Mouse (Mus musculus): ENCODE data around the gene C130050O18Rik. TPM values are rescaled to one million over a fixed set of nuclear protein-coding genes. Genes with fewer than 3 reads are reported as not detected.

C130050O18Rik gene
- not detected for total RNA-seq (2023)

GRCm38 (mm10) chr5:139404801-139405401 lies at the start of gene C130050O18Rik:
Gene C130050O18Rik (plus strand): TSS chr5:139405280.

GRCm38 (mm10) chr5:139377468-139378270 lies 27.4 kb upstream of the C130050O18Rik start, which contains the start of gene Gpr146:
Gene Gpr146 (plus strand): TSS chr5:139377697.

GRCm38 (mm10) chr5:139423026-139423865 lies 18.2 kb downstream of the C130050O18Rik start, which contains the start of gene Gper1:
Gene Gper1 (plus strand): TSS chr5:139423151.

GRCm38 (mm10) chr5:139460384-139461067 lies 55.4 kb downstream of the C130050O18Rik start, which contains the start of gene 3110082I17Rik:
Gene 3110082I17Rik (minus strand): TSS chr5:139460527.

Other genes with a start within 250 kb of the C130050O18Rik start
- 75.1 TPM for gene Sun1, start 204.6 kb upstream of the C130050O18Rik start, total RNA-seq (2023)
- 36.8 TPM for gene Get4, start 153.0 kb upstream of the C130050O18Rik start, total RNA-seq (2023)
- 2.6 TPM for gene Adap1, start 79.7 kb upstream of the C130050O18Rik start, total RNA-seq (2023)
- gene Cox19, start 53.9 kb upstream of the C130050O18Rik start, total RNA-seq (2023), result 17.8 TPM
- not detected for gene Cyp2w1, start 52.7 kb upstream of the C130050O18Rik start, total RNA-seq (2023)
- gene Gpr146, start 27.6 kb upstream of the C130050O18Rik start, total RNA-seq (2023), result 28.8 TPM
- gene Gper1, start 17.9 kb downstream of the C130050O18Rik start, total RNA-seq (2023), result not detected
- gene 3110082I17Rik, start 55.2 kb downstream of the C130050O18Rik start, total RNA-seq (2023), result 5.2 TPM
- gene Zfand2a, start 79.3 kb downstream of the C130050O18Rik start, total RNA-seq (2023), result 74.3 TPM
- gene Uncx, start 138.2 kb downstream of the C130050O18Rik start, total RNA-seq (2023), result not detected